In genomic region chr2:78964995-78965394, GRCm38 (mm10) we compare ENCODE assay signal across 10 mouse cellular contexts.
"Had no signal": no experiment of that assay in that cellular context is flagged by ENCODE, and none has a peak within 500 bp of the region (broad histone marks: within the 10 kb centered on the region; RNA-seq: fewer than 3 reads in every experiment).

No protein-coding gene starts in this region.

- ATAC-seq: liver, postnatal 0 days; lung, postnatal 0 days; midbrain, embryonic 15.5 days had no signal

- DNase-seq: liver, postnatal 0 days; lung, adult 2 months; lung, postnatal 14 days; lung, postnatal 36 days; right cerebral cortex, postnatal 14 days; thymus, adult 2 months; thymus, postnatal 25 days; thymus, postnatal 4 days had no signal
